Mouse (Mus musculus) kidney, postnatal 4 days (tissue): ENCODE results near the gene Dennd4a.
A peak's percentile ranks its signal among the peaks of the same experiment; 100 is the strongest.

Experiments
- DNase-seq, 2 experiments: peaks; one replicate each; pipeline ENCODE4 v3.0.0; 2021; ENCODE audit warnings: mixed read lengths in 2 of 2

Gene Dennd4a

DNA sequence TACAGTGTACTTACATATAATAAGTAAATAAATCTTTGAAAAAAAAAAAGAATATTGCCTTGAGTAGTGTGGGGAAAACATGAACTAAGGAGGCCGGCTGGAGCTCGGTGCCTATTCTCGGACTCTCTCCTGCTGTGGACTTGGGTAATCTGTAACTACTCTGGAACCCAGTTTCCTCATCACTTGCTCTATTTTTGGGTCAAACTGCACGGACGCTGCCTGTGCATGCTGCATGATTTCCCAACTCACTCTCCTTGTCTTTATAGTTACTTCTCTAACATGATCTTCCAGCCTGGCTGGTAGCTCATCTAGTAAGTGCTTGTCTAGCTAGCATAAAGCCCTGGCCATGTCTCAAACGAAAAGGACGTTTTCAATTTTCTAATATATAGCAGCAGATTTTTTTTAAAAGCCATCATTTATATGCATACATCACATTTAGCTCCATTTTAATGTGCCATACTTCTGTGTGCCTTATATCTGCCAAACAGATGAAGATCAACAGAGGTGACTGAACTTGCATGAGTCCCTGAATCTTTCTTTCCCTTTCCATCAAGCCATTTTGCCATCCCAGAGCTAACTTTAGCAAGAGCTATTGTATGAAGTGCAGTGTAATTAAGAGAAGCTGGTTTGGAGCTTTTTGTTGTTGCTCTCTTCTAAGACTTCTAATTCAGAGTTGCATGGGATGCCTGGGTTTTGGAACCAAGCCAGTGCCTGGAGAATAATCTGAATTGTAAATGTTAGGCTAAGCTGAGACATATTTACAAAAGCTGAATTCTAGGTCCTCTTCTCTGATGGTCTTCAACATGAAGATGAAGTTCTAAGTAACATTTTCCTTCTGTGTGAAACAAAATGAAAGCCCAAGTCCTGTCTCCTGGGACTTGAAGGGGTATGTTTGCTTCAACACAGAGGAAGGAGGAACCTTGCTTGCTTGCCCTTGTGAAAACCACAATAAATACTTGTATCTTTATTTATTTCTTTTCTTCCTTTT is 20.2 kb upstream of the Dennd4a start:
- no peak for DNase-seq

DNA sequence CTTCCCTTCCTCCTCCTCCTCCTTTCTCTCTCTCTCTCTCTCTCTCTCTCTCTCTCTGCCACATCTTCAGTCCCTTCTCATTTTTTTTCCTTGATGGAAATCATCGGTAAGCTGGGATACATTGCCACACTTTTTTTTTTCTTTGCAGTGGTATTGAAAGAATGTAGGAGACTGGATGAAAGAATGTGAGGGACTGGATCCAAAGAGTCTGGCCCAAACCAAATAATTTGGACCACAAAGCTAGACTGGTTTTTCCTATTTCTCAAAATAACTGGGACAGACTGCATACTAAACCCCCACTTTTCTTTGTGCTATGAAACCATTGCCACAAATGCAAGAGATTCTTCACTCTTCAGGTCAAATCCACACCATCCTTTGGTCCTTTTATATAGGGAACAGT is 19.5 kb upstream of the Dennd4a start:
- no peak for DNase-seq

DNA sequence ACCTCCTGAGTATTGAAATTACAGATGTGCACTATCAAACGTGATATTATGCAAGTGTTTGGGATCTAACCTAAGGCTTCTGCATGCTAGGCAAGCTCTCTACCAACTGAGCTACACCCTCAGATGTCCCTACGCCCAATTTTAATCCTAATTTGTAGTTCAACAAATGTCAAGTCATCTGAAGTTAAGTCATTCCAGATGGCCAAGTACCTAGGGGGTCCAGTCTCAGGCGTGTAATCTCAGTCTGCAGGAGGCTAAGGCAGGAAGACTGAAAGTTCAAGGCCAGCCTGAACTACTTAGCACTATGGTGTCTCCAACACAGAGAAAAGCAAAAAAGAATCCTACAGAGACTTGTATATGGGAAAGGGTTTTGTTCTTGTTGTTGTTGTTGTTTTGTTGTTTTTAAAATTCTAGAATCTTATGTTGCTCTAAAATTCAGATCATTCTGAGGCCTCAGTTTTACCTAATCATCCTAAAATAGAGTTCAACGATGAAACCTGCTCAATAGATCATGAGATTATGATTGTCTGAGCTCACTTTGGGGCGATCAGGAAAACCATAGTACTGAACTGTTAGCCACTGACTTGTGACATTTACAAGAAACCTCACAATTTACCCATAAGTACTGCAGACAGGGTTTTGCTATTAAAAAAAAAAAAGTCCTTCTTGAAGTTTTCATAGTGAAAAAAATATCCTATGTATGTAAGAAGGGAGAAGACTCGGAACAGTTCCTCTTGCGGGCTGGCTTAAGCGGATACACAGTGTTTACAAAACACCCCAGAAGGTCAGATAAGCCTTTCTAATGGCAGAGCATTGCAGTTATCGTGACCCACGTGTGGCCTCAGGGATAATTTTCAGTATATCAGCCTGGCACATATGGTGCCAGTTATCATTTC is 18.5 kb upstream of the Dennd4a start:
- no peak for DNase-seq

DNA sequence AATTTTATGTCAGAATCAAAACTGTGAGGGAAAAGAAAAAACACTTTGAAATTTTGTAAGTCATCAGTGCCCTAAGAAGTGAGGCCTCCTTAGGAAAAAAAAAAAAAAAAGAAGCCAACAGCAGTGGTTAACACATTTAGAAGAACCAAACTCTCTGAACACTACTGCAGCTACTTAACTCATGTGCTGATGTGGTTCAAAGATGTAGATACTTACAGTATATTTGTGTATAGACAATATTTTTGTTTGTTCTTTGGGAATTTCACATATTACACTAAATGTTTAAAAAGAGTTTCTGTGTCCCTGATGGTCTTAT is 17.9 kb upstream of the Dennd4a start:
- DNase-seq, result no peak

DNA sequence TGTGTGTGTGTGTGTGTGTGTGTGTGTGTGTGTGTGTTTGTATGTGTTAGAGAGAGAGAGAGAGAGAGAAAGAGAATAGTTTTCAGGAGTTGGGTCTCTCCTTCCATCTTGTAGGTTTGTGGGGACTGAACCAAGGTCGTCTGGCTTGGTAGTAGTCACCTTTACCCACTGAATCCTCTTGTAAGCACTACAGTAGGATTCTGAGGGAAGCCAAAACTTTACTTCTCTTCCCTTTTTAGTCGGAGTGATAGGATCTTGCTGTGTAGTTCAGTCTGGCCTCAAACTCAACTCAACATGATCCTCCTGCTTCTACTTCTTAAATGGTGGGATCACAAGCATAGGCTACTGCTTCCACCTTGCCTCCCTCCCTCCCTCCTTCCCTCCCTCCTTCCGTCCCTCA is 17.3 kb upstream of the Dennd4a start:
- DNase-seq, result no peak

DNA sequence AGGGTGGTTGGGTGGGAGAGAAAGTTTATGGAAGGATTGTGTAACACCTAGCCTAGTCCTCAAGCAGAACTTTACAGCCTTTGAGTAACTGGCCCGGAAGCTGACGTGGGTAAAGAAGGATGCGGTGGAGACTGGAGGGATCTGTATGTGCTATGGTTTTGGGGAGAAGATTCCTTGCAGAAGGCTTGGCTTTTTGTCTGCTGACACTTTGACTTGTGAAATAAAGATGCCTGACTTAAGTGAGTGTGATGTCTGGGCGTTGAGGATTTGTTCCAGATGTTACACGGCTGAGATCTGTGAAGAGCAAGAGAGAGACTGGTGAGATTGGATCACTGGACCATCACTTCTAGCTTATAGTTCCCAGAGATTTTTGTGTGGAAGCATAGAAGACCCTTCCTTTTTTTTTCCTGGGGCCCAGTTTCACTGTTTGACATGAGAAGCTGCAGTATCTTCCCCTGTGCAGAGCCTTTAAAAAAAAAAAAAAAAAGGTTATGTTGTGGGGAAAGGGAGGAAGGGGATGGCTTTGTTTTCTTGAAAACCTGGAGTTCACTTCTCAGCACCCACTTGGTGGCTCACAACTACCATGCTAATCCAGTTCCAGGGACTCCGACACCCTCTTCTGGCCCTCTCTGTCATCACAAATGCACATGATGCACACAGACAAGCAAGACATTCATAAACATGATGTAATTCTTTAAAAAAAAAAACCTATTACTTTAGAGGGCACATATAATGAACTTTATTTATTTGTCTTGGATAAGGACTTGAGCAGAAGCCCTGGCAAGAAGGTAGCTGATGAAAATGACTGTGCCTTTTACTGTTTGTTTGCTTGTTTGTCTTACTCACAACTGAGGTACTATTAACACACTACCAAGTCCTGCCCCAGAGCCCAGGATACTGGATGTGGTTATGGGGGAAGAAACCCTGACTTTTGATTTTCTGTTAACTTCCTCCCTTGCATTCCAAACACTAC is 16.4 kb upstream of the Dennd4a start:
- DNase-seq, result peak in 1 of 2 experiments; percentile 14

DNA sequence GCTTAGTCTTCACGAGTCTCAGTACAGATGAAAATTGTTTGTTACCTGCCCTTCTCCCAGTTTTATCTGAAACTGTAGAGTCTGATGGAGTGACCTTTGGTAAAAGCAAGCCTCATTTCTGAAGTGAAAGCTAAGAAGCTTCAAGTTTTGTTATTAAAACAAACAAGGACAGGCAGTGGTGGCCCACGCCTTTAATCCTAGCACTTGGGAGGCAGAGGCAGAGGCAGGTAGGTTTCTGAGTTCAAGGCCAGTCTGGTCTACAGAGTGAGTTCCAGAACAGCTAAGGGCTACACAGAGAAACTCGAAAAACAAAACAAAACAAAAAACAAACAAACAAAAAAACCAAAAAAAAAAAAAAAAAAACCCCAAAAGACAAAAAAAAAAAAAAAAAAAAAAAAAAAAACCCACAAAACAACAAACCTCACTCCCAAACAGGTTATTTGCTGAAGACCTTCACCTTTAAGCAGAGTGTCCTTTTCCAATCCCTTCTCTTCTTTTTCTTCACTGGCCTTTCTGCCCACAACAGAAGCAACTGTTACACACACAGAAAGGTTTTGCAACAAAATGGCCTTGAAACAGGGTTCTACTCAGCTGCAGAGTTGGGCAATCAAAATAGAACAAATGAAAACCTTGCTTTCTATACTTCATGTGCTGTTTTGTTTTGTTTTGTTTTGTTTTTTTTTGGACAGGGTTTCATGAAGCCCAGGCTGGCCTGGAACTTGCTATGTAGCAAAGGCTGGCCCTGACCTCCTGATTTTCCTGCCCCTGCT is 15.1 kb upstream of the Dennd4a start:
- DNase-seq, result no peak

DNA sequence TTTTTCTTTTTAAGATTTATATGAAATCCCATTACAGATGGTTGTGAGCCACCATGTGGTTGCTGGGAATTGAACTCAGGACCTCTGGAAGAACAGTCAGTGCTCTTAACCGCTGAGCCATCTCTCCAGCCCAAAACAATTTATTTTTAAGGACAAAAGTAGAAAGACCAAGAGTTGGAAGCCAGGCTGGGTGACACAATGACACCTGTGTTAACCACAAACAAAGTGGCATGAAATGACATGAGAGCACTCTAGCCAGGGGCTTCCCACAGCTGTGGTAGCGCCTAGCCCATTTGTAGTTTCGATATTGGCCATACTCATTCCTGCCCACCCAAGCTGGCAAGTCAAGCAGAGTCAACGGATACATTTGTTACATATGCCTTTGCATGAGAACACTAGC is 13.7 kb upstream of the Dennd4a start:
- no peak for DNase-seq

DNA sequence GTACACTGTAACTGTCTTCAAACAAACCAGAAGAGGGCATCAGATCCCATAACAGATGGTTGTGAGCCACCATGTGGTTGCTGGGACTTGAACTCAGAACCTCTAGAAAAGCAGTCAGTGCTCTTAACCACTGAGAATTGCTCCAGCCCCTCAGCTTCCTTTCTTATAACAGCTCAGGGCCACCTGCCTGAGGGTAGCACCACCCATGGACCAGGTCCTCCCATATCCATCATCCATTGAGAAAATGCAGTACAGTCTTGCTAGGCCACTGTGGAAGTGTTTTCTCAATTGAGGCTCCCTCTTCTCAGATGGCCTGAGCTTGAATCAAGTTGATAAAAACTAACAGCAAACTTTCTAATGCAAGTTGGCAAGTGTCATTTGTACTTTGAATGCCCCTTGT is 13.0 kb upstream of the Dennd4a start:
- no peak for DNase-seq

DNA sequence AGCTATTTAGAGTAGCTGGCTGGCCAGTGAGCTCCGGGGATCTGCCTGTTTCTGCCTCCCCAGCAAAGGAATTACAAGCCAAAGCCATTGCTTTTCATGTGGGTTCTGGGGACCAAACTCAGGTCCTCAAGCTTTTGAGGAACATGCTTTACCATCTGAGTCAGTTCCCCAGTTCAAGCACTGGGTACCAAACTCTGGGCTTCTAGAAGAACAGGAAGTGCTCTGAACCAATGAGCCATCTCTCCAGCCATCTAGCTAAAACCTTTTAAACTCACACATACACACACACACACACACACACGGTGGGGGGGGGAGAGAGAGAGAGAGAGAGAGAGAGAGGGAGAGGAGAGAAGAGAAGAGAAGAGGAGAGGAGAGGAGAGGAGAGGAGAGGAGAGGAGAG is 12.3 kb upstream of the Dennd4a start:
- DNase-seq, result no peak

DNA sequence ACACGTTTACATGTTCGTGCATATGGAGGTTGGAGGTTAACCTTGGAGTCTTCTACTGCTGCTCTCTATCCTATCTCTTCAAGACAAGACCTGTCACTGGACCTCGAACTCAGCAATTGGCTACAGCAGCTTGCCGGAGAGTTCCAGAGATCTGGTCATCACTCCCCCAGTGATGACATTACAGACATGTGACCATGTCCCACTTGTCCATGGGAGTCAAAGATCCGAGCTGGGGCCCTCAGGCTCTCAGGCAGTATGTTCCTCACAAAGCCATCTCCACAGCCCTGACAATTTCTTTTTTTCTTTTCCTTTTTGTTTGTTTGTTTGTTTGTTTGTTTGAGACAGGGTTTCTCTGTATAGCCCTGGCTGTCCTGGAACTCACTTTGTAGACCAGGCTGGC is 11.6 kb upstream of the Dennd4a start:
- DNase-seq, result no peak

DNA sequence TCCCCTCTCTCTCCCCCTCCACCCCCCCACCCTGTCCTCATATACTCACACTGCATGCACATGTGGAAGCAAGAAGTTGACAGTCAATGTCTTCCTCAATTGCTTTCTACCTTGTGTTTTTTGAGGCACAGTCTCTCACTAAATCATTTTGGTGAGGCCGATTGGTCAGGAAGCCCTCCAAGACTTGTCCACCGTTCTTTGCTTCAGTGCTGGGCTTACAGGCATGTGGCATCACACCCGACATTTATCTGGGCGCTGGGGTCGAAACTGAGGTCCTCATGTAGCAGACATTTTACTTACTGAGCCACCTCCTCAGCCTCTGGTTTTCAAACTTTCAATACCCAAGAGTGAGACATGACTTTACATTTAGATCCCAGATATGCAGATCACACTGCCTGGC is 8.6 kb upstream of the Dennd4a start:
- DNase-seq, result no peak

DNA sequence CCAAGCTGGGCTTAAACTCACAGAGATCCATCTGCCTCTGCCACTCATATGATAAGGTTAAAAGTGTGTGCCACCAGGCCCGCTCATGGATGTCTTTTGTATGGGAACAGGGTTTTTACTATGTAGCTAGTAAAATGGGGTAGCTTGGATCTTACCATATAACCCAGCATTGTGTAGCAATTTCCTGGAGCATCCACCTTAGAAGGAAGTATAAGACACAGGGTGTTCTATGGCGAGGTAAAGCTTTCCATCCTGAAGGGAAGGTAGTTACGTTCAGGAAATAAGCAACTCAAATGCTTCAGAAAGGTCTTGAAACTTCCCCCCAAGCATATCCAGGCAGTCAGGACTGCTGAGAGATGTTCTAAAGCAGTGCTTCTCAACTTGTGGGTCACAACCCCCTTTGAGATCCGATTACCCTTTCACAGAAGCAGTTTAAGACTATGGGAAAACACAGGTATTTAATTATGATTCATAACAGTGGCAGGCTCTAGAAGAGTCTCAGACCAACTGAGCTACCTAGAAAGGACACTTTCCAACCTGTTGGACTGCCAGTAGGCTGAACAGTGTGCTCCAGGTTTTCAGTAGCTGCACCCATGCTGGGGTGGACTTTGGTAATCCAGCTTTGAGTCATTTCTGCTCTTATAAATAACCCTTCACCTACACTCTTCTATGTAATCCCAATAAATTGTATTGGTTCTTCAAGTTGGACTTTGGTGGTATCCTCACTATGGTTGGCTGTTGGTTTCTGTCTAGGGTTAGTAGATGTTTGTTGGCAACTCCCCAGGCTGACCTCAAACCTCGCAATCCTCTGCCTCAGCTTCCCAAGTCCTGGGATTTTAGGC is 7.5 kb upstream of the Dennd4a start:
- no peak for DNase-seq

DNA sequence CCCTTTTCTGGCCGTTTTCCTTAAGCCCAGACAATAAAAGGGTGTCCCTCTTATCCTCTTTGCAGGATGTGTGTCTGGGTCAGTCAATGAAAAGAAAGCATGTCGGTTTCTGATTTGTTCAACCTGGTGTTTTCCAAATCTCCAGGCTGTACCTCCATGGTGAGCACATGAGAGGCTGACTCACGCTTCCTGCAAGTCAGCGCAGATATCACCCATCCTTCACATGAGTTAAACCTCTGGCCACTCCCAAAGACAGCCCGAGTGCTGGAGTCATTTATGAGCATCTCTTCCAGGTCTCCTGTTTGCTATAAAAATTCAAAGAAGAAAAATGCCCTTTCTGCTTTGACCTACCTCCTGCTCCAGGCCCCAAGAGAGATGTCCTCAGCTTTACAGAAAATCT is 5.3 kb upstream of the Dennd4a start:
- no peak for DNase-seq

DNA sequence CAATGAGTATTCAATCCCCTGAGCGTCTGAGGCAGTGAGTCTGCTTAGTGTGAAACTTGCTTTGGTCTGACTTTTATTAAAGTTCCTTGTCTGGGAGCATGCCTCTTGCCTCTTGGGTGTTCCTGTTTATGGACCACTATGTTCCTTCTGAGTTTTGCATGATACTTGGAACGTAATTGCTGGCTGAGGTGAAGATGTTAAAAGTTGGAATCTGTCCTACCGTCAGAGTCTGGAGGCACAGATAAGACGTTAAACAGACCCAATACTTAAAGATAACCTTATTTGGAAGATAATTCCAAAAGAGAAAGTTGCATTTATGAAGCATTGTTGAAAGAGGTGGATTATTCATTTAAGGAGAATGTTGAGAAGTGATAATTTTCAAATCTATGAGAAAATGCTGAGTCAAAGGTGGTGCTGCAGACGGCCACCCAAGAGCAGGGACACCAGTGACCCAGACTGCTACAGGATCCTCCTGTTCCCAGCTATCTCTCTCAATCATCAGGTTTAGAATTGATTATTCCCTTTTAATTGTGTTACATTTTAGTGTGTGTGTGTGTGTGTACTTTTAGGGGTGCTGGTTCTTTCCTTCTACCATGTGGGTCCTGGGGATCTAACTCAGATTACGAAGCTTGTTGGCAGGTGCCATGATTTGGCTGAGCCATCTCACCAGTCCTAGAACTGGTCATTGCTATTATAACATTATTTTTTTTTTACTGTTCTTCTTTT is 4.6 kb upstream of the Dennd4a start:
- no peak for DNase-seq

DNA sequence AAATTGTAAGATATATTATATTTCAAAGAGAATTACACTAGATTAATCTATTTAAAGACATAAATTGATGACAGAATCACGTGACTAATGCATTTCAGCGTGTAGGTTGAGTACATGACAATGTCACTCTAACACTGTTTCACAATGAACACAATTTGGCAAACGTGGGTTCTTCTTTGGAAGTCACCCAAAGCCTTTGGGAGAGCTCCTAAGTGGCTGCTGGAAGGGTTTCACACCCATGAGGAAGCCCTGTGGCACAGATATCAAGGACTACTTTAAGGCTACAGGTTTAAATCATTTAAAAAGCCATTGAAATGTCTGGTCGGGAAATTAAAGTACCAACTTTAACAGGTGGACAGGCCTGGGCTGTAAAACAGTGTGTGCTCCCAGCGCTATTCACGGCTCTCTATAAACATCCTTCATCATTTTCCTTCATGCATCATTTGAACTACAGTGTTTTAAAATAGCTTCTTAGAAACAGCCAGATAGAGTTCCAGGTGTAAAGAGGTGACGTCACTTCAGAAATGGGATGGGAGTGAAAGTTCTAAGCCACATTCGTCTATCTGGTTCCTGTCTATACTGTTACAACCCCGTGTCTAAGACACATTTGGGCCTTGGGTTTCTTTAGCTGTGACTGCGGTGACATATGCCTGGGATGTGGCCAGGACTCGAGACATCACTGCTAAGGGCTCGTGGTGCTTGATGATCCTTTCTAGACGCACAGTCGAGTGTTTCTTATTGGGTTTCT is 3.9 kb upstream of the Dennd4a start:
- no peak for DNase-seq

DNA sequence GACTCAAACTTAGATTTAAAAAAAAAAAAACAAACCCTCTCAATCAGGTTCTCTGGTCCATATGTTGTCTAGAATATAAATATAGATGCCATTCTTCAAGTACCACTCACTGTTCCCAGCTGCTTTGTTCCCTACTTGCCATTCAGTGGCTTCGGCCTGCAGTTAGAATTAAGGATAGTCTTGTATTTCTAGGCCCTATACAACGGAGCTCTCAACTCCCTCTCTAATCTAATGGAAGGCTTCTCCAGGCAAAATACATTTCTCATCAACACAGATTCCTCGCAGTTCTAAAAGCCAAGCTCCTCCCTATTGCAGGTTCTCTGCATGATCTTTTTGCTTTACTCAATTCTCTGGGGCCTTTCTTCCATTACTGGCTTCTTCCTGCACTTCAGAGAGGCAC is 1.3 kb upstream of the Dennd4a start:
- DNase-seq, result no peak

DNA sequence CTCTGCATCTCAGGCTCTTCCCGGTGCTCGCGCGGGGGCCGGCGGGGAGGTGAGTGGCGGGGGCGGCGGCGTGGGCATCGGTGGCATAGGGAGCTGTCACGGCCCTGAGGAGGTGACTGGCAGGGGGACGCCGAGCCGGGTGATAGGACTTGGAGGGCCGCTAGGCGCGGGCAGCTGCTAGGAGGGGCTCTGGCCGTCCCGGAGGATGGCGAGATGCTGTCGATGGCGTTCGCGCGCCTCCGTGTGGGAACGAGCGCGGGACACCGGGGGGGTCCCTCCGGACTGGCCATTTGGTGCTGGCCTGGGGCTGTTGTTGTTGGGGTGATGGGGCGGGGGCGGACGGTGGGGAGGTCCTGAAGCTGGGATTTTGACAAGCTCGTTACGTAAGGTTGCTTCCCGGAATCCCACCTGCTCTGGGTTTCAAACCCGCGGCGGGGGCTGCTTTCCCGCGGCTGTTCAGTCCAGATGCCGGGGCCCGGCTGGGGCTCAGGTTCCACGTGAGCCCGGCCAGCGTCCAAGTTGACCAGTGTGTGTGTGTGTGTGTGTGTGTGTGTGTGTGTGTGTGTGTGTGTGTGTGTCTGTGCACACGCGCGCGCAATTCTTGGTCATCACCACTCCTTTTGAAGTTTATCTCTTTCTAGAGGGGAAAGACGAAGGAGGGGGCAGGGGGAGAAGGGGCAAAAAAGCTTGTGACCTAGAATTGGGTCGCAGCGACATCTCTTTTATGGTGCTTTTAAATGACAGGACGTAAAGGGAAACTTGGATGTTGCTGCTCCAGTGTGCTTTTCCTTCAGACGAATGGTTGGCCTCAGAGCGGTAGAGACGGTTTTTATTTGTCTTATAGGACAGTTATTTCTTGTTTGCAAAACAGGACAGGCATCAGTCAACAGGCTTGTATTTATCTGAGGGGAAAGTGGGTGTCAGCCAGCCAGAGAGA is 666 bp downstream of the Dennd4a start:
- DNase-seq, result peak; percentile 69 to 74
